Comparison of ENCODE assay signal across 24 mouse cellular contexts in genomic region chr2:169642420-169642819, GRCm38 (mm10). TPM values are rescaled to one million over a fixed set of nuclear protein-coding genes. Genes with fewer than 3 reads are reported as not detected.
DNase-seq lines count a peak whose midpoint lies in the region; ATAC-seq and TF ChIP-seq lines count a peak whose summit lies in the region.
"Had no signal": no experiment of that assay in that cellular context is flagged by ENCODE, and none has a peak within 500 bp of the region (broad histone marks: within the 10 kb centered on the region; RNA-seq: fewer than 3 reads in every experiment).

No protein-coding gene starts in this region.

- no peak overlapping the region for H3K9ac ChIP-seq in hindbrain, embryonic 13.5 days
- H3K9ac ChIP-seq: forebrain, embryonic 12.5 days; hindbrain, embryonic 14.5 days had no signal

- H3K9me3 ChIP-seq in hindbrain, embryonic 13.5 days = no peaks in the 10 kb centered on the region
- H3K9me3 ChIP-seq: embryonic facial prominence, embryonic 13.5 days; forebrain, embryonic 12.5 days; heart, embryonic 10.5 days had no signal

- no peak for ATAC-seq in hindbrain, embryonic 13.5 days (ENCODE audit: low FRiP score)
- ATAC-seq: forebrain, embryonic 16.5 days had no signal

- H3K4me1 ChIP-seq in hindbrain, embryonic 13.5 days (replicated peaks) = peaks cover 34% of the 10 kb centered on the region
- H3K4me1 ChIP-seq: forebrain, embryonic 12.5 days had no signal

- no peak overlapping the region; the same call in 1 of the 2 replicates for H3K27ac ChIP-seq in gastrocnemius, adult 2 months
- H3K27ac ChIP-seq in layer of hippocampus, adult 2 months = no peak overlapping the region
- no peak overlapping the region for H3K27ac ChIP-seq in hindbrain, embryonic 13.5 days
- H3K27ac ChIP-seq: forebrain, embryonic 12.5 days; heart, embryonic 10.5 days; hindbrain, embryonic 14.5 days had no signal

- intact Hi-C loops in gastrocnemius, adult 2 months (cut with DNase I) = no loop called here
- intact Hi-C loops in gastrocnemius, postnatal 14 days (cut with DNase I; ENCODE audit: low total_unique reads) = no loop called here

- no peak overlapping the region for H3K4me3 ChIP-seq in gastrocnemius, adult 2 months
- no peak overlapping the region for H3K4me3 ChIP-seq in layer of hippocampus, adult 2 months
- H3K4me3 ChIP-seq in hindbrain, embryonic 13.5 days = no peak overlapping the region
- H3K4me3 ChIP-seq: forebrain, embryonic 12.5 days; heart, embryonic 10.5 days had no signal

- no peaks in the 10 kb centered on the region for H3K27me3 ChIP-seq in hindbrain, embryonic 13.5 days
- H3K27me3 ChIP-seq: forebrain, embryonic 12.5 days had no signal

- no peak overlapping the region for H3K4me2 ChIP-seq in hindbrain, embryonic 13.5 days
- H3K4me2 ChIP-seq: forebrain, embryonic 12.5 days had no signal

- peak; percentile 10; the same call in 1 of the 2 replicates for TF ChIP-seq CTCF in gastrocnemius, adult 2 months (IDR thresholded peaks at IDR 0.05)
- peak; percentile 17; the same call in 1 of the 2 replicates for TF ChIP-seq CTCF in layer of hippocampus, adult 2 months (conservative IDR thresholded peaks at IDR 0.05)

- no peak for DNase-seq in gastrocnemius, adult 2 months
- no peak for DNase-seq in gastrocnemius, postnatal 14 days
- no peak for DNase-seq in layer of hippocampus, adult 2 months (ENCODE audit: low spot score in 2 of 2)
- DNase-seq in layer of hippocampus, postnatal 14 days (ENCODE audit: low spot score in 2 of 2) = no peak
- peak; percentile 12 for DNase-seq in ZHBTc4 (ENCODE audit: low read depth, low spot score)
- DNase-seq in cerebellum, postnatal 25 days = no peak
- DNase-seq: adrenal gland, adult 2 months; adrenal gland, postnatal 25 days; cerebellum, adult 8-10 months; cerebellum, postnatal 14 days; heart, adult 18-20 months; heart, postnatal 10 days; heart, postnatal 4 days had no signal

- no peaks in the 10 kb centered on the region for H3K36me3 ChIP-seq in hindbrain, embryonic 13.5 days
- H3K36me3 ChIP-seq: embryonic facial prominence, embryonic 13.5 days; forebrain, embryonic 12.5 days; heart, embryonic 10.5 days had no signal

- WGBS in hindbrain, embryonic 13.5 days = 83% methylated on average over 8 of the region's 8 CpGs

RNA-seq across cellular contexts. Expression of gene Tshz2, which starts 9.6 kb away (rescaled TPM):
- total RNA-seq in gastrocnemius, adult 2 months (2021) = 10 to 100 TPM; 10.3 to 14.8 TPM
- 10 to 100 TPM; 17.8 to 18.3 TPM for total RNA-seq in gastrocnemius, postnatal 14 days (2021)
- total RNA-seq in layer of hippocampus, adult 2 months (2021) = 10 to 100 TPM; 25.1 to 33.5 TPM
- total RNA-seq in layer of hippocampus, postnatal 14 days (2021) = 10 to 100 TPM in 1 of 2 experiments, 1 to 10 TPM in 1; 8.6 to 26.7 TPM
- polyA plus RNA-seq in hindbrain, embryonic 13.5 days (2015; fragmentation: Nextera tagmentation; extraction: Ambion mirVana) = 43.0 and 43.6 TPM in 2 replicates
- total RNA-seq: MEL had no signal
- polyA plus RNA-seq: C2C12 had no signal

RNA-seq across cellular contexts. Expression of gene Gm11011, which starts 54.9 kb away (rescaled TPM):
- total RNA-seq in gastrocnemius, adult 2 months (2021) = not detected
- total RNA-seq in gastrocnemius, postnatal 14 days (2021) = not detected
- total RNA-seq in layer of hippocampus, adult 2 months (2021) = not detected
- not detected for total RNA-seq in layer of hippocampus, postnatal 14 days (2021)
- polyA plus RNA-seq in hindbrain, embryonic 13.5 days (2015; fragmentation: Nextera tagmentation; extraction: Ambion mirVana) = not detected in 2 replicates
- total RNA-seq: adrenal gland, adult 2 months; adrenal gland, postnatal 25 days; gastrocnemius, adult 8-10 months; gastrocnemius, postnatal 4 days; heart, adult 18-20 months; heart, postnatal 10 days; heart, postnatal 4 days; MEL had no signal
- polyA plus RNA-seq: adrenal gland, adult 2 months; C2C12; embryonic facial prominence, embryonic 13.5 days; forebrain, embryonic 12.5 days; forebrain, embryonic 16.5 days; heart, embryonic 10.5 days; heart, embryonic 14.5 days; hindbrain, embryonic 14.5 days had no signal
